Mouse (Mus musculus) ES-Bruce4 (cell line): Measurements from ENCODE around the gene Ndufc1.
"Not testable (repeated sequence)": the region's sequence is repeated elsewhere in the genome, so short reads cannot be mapped to it uniquely, and the experiment has no call there.

Experiments used
- CTCF ChIP-seq: IDR thresholded peaks from one replicate; pipeline ENCODE4 v1.8.1; 2011; ENCODE audit warnings: low read depth, low read length
- POLR2A ChIP-seq: IDR thresholded peaks from one replicate; pipeline ENCODE4 v1.8.1; 2011; ENCODE audit warnings: low read length; ENCODE audit not compliant: insufficient read depth

GRCm38 (mm10) chr3:51402054-51402453, 6.7 kb downstream of the Ndufc1 start:
- TF ChIP-seq CTCF, POLR2A: not testable (repeated sequence)
